Mouse (Mus musculus) mature B cell (primary cell): ENCODE measurements around the gene Olfr319.
"Not testable (repeated sequence)": the region's sequence is repeated elsewhere in the genome, so short reads cannot be mapped to it uniquely, and the experiment has no call there.

ENCODE experiments used
- in situ Hi-C: fragments of 300-500 bp; cut with MboI; formaldehyde crosslinking; loops from 2 replicates; pipeline ENCODE4 v1.14.3; 2019

Olfr319 gene

GRCm38 (mm10) chr11:58698862-58699261, at the start of gene Olfr319:
Gene Olfr319 (plus strand): TSS chr11:58699162.
- in situ Hi-C loops, result no loop called here

GRCm38 (mm10) chr11:58655151-58655550, 43.8 kb upstream of the Olfr319 start:
- in situ Hi-C loops, result no loop called here

DNA sequence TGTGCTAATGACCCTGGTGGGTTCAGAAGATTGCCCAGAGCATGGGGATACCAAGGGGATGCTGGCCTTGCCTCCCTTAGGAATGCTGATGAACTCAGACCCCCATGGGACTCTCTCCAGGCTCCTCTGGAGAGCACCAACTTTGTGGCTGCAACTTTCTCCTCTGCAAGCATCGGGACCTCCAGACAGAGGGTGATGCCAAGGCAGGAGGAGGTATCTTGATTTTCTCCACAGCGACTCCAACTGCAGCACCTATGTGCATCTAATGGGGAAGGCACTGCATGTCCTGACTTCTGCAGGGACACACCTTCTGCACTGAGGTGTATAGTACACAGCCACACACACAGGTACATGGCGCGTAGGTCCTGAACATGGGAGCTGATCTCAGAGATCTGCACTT, 40.4 kb upstream of the Olfr319 start, which contains the start of gene Olfr322:
TSS of gene Olfr322 (plus strand) at position 187 of the 400 bp plus-strand sequence.
- in situ Hi-C loops, result no loop called here

DNA sequence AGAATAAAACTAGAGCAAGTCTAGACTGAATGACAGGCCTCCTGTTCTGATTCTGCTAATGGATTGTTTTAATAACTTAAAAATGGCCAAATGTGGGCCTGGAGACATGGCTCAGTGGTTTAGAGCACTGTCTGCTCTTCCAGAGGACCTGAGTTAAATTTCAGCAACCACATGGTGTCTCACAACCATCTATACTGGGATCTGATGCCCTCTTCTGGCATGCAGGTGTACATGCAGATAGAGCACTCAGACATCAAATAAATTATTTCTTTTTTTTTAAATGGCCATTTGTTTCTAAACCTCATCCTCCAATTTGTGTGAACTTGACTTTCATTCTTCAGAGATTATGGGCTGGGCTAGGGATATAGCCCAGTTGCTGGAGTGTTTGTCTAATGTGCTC, 29.7 kb upstream of the Olfr319 start:
- in situ Hi-C loops, result no loop called here

DNA sequence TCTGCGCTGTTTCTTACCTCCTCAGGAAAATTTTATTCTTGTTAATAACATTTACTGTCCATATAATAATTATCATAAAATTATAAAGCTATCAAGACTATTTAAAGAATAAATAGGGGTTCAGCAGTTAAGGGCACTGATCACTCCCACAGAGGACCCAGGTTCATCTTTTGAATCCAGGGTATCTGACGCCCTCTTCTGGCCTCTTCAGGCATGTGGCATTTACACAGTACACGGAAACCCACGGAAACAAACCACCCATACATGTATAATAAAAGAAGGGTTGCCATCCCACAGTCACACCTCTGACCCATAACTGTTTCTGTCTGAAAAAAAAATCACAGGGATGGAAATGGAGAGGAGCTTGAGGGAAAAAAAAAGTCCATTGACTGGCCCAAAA, 27.1 kb upstream of the Olfr319 start:
- in situ Hi-C loops, result no loop called here

- in situ Hi-C loops, result no loop called here
These were observed 18.2 kb upstream of the Olfr319 start, which contains the start of gene Olfr320 for GRCm38 (mm10) chr11:58680799-58681198. Gene Olfr320 (plus strand): TSS chr11:58681099.

DNA sequence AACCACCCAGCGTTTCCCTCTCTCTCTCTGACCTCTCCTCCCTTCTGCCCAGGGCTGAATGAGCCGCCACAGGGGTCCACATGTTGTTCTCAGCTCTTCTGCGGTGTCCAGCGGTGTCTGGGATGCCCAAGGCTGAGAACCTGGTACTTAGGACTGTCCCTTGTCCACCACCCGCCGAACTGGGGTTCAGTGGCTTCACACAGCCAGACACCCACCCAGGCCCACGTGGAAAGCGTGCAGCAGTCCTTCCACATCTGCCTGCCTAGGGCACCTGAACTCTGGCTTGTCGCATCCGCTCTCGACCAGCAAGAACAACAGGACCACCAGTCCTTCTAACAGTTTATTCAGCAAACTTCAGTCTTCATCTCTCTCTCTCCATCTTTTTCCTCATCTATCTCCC, 10.1 kb downstream of the Olfr319 start:
- in situ Hi-C loops, result no loop called here

- in situ Hi-C loops, result not testable (repeated sequence)
These were observed 18.8 kb downstream of the Olfr319 start for GRCm38 (mm10) chr11:58717723-58718122.

- in situ Hi-C loops, result no loop called here
These were observed 20.7 kb downstream of the Olfr319 start for GRCm38 (mm10) chr11:58719701-58720100.

DNA sequence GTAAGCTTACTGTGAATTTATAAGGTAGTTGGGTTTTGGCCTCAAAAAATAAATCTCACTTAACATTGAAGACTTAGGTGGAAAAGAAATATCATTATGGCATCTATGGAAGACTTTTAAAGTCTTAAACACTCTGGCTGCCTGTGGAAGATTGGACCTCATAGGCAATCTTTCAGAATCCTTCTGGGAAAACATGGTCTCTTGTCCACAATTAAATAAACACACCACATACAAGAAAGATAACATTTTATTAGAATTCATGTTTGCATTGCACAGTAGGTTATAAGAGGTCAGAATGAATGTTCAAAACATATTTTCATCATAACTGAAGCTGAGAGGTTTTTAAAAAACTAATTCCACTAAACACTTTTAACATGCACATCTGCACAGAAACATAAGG, 25.0 kb downstream of the Olfr319 start, which contains the start of gene Olfr318:
TSS of gene Olfr318 (minus strand) at position 101 of the 400 bp plus-strand sequence.
- in situ Hi-C loops, result no loop called here

DNA sequence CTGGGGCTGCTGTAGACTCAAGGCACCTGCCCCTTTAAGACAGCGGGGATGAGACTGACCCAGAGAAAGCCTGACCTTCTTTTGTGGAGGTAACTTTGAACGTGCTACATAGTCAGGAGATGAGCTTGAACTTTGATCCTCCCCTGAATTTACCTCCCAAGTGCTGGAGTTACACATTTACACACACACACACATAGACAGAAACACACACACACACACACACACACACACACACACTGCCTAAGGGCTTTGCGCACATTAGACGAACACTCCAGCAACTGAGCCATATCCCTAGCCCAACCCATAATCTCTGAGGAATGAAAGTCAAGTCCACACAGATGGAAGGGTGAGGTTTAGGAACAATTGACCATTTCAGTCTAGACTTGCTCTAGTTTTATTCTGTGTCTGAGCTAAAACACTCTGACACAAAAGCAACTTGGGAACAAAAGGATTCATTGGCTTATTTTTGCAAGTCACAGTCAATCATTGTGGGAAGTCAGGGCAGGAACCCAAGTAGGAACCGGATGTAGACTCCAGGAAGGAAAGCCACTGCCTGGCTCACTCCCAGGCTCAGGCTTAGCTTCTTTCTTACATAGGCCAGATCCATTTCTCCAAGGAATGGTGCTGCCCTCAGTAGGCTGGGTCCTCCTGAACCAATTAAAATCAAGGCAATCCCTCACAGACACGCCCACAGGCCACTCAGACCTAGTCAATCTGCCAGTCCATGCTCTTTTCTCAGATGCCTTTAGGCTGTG, 29.1 kb downstream of the Olfr319 start:
- in situ Hi-C loops, result not testable (repeated sequence)

DNA sequence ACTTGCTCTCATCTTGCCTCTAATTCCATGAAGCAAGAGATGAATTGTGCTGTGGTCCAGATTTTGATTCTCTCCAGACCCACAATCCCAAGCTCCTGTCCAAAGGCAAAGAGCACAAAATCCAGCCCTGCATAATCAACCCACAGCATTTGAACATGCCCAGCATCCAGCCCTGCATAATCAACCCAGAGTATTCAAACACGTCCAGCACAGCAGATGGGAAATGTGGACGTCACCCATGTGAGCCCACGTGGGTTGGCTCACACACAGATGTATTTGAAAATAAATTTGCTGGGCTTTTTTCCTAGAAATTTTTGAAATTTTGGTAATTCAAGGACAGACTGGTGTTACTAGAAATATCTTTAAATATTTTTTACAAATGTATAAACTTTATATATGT, 34.4 kb downstream of the Olfr319 start:
- in situ Hi-C loops, result no loop called here

DNA sequence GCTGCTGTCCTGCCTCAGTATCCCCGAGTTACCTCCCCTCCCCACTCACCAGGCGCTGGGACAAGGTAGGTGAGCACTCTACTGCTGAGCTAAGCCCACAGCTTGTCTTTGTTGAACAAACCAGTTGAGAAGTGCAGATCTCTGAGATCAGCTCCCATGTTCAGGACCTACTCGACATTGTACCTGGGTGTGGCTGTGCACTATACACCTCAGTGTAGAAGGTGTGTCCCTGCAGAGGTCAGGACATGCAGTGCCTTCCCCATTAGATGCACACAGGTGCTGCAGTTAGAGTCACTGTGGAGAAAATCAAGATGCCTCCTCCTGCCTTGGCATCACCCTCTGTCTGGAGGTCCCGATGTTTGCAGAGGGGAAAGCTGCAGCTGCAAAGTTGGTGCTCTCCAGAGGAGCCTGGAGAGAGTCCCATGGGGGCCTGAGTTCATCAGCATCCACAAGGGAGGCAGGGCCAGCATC, 39.9 kb downstream of the Olfr319 start, which contains the start of gene Olfr317:
TSS of gene Olfr317 (minus strand) at position 421 of the 471 bp plus-strand sequence.
- in situ Hi-C loops, result no loop called here

DNA sequence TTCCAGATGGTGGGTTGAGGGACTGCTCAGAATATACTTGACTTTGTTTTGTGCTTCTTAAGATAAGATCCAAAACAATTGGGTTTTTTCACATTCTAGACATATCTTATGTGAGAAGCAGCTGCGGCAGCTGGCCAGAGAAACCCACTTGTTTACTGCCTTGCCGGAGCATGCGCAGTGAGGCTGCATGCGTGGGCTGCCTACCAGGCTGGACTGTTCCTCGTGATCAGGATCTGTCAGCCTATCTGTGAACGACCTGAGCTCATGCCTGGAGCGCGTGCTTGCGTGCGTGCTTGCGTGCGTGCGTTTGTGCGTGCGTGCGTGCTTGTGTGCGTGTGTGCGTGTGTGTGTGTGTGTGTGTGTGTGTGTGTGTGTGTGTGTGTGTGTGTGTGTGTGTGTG, 52.1 kb downstream of the Olfr319 start:
- in situ Hi-C loops, result not testable (repeated sequence)

DNA sequence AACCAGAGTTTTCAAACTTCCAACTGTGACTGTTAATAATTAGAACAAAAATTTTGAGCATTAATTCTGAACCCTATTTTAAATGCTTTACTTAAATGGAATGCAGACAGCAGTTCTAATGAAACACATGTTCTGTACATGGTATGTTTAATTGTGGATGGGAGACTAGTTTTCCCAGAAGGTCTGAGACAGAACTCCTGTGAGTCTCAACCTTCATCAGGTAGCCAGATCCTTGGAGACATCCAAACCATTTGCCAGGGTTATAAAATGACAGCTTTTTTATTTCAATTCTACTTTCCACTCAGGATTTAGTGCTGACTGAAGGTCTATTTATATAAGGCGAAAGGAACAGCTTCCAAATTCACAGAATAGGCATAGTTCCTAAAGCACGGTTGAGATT, 53.5 kb downstream of the Olfr319 start, which contains the start of gene Olfr316:
TSS of gene Olfr316 (plus strand) at position 301 of the 400 bp plus-strand sequence.
- in situ Hi-C loops, result no loop called here
